Mouse (Mus musculus): ENCODE results near the gene Chn2. TPM values are rescaled to one million over a fixed set of nuclear protein-coding genes. Genes with fewer than 3 reads are reported as not detected.

Gene Chn2
- polyA plus RNA-seq, 1 experiment from 2014 or later = 13.3 TPM

- no peaks in the 10 kb centered on the region for H3K9me3 ChIP-seq
- no peak overlapping the region for H3K27ac ChIP-seq
- H3K4me1 ChIP-seq = no peaks in the 10 kb centered on the region
- H3K4me3 ChIP-seq = no peak overlapping the region
- no peak overlapping the region for H3K4me2 ChIP-seq (replicated peaks)
- WGBS = 55% methylated on average over 15 of the region's 15 CpGs
- no peaks in the 10 kb centered on the region for H3K27me3 ChIP-seq
- H3K36me3 ChIP-seq = no peaks in the 10 kb centered on the region
- H3K9ac ChIP-seq = no peak overlapping the region
- no peak for ATAC-seq (ENCODE audit: insufficient number of reproducible peaks, insufficient read depth, low FRiP score, low TSS enrichment)
These were observed 18.1 kb upstream of the Chn2 start for GRCm38 (mm10) chr6:54021123-54021789.

- Histone ChIP-seq H3K4me2 (replicated peaks) (no peak overlapping the region), H3K36me3 (no peaks in the 10 kb centered on the region), H3K27me3 (no peaks in the 10 kb centered on the region), H3K27ac (no peak overlapping the region), H3K4me1 (no peaks in the 10 kb centered on the region), H3K9me3 (no peaks in the 10 kb centered on the region), H3K4me3 (no peak overlapping the region), H3K9ac (no peak overlapping the region)
- no peak for ATAC-seq (ENCODE audit: insufficient number of reproducible peaks, insufficient read depth, low FRiP score, low TSS enrichment)
- WGBS = 89% methylated on average over 5 of the region's 5 CpGs
These were observed 15.5 kb upstream of the Chn2 start for GRCm38 (mm10) chr6:54023846-54024245.

GRCm38 (mm10) chr6:54028706-54029105 is 10.6 kb upstream of the Chn2 start:
- Histone ChIP-seq H3K27me3 (no peaks in the 10 kb centered on the region), H3K4me3 (no peak overlapping the region), H3K9ac (no peak overlapping the region), H3K27ac (no peak overlapping the region), H3K4me1 (0 out of 2 replicates have a peak, but pooled peaks cover 2% of the 10 kb centered on the region), H3K36me3 (no peaks in the 10 kb centered on the region), H3K9me3 (no peaks in the 10 kb centered on the region), H3K4me2 (replicated peaks) (no peak overlapping the region)
- no peak for ATAC-seq (ENCODE audit: insufficient number of reproducible peaks, insufficient read depth, low FRiP score, low TSS enrichment)
- WGBS = 4% methylated on average over 1 of the region's 1 CpGs

GRCm38 (mm10) chr6:54030351-54030750 is 9.0 kb upstream of the Chn2 start:
- Histone ChIP-seq H3K9ac (no peak overlapping the region), H3K4me1 (0 out of 2 replicates have a peak, but pooled peaks cover 2% of the 10 kb centered on the region), H3K9me3 (no peaks in the 10 kb centered on the region), H3K27me3 (no peaks in the 10 kb centered on the region), H3K27ac (no peak overlapping the region), H3K36me3 (no peaks in the 10 kb centered on the region), H3K4me3 (no peak overlapping the region), H3K4me2 (replicated peaks) (no peak overlapping the region)
- no peak for ATAC-seq (ENCODE audit: insufficient number of reproducible peaks, insufficient read depth, low FRiP score, low TSS enrichment)

- no peaks in the 10 kb centered on the region for H3K36me3 ChIP-seq
- no peaks in the 10 kb centered on the region for H3K27me3 ChIP-seq
- H3K9ac ChIP-seq = no peak overlapping the region
- no peak overlapping the region for H3K4me2 ChIP-seq (replicated peaks)
- ATAC-seq (ENCODE audit: insufficient number of reproducible peaks, insufficient read depth, low FRiP score, low TSS enrichment) = no peak
- H3K4me3 ChIP-seq = no peak overlapping the region
- H3K9me3 ChIP-seq = no peaks in the 10 kb centered on the region
- no peak overlapping the region for H3K27ac ChIP-seq
- H3K4me1 ChIP-seq = 0 out of 2 replicates have a peak, but pooled peaks cover 2% of the 10 kb centered on the region
- 68% methylated on average over 3 of the region's 3 CpGs for WGBS
These were observed 8.6 kb upstream of the Chn2 start for GRCm38 (mm10) chr6:54030776-54031175.

- H3K4me1 ChIP-seq = 0 out of 2 replicates have a peak, but pooled peaks cover 9% of the 10 kb centered on the region
- ATAC-seq (ENCODE audit: insufficient number of reproducible peaks, insufficient read depth, low FRiP score, low TSS enrichment) = 0 out of 2 replicates have a peak, but pooled peaks have one; percentile 55
- peaks cover 18% of the 10 kb centered on the region for H3K27me3 ChIP-seq
- no peaks in the 10 kb centered on the region for H3K9me3 ChIP-seq
- H3K9ac ChIP-seq = no peak overlapping the region
- no peaks in the 10 kb centered on the region for H3K36me3 ChIP-seq
- H3K4me2 ChIP-seq (replicated peaks) = peak overlapping the region; percentile 25; the same call in 1 of the 2 replicates
- 2% methylated on average over 9 of the region's 9 CpGs for WGBS
- H3K4me3 ChIP-seq = no peak overlapping the region
- no peak overlapping the region for H3K27ac ChIP-seq
These were observed 4.9 kb upstream of the Chn2 start for GRCm38 (mm10) chr6:54034471-54034870.

GRCm38 (mm10) chr6:54035548-54035947 is 3.8 kb upstream of the Chn2 start:
- ATAC-seq (ENCODE audit: insufficient number of reproducible peaks, insufficient read depth, low FRiP score, low TSS enrichment) = no peak
- 77% methylated on average over 3 of the region's 3 CpGs for WGBS
- Histone ChIP-seq H3K27ac (no peak overlapping the region), H3K36me3 (no peaks in the 10 kb centered on the region), H3K4me3 (no peak overlapping the region), H3K27me3 (peaks cover 18% of the 10 kb centered on the region), H3K4me2 (replicated peaks) (no peak overlapping the region), H3K9ac (no peak overlapping the region), H3K4me1 (0 out of 2 replicates have a peak, but pooled peaks cover 9% of the 10 kb centered on the region), H3K9me3 (no peaks in the 10 kb centered on the region)

- Histone ChIP-seq H3K4me1 (peaks cover 11% of the 10 kb centered on the region), H3K4me2 (replicated peaks) (peak overlapping the region; percentile 87), H3K4me3 (peak overlapping the region; percentile 66), H3K9ac (peak overlapping the region; percentile 80), H3K27ac (peak overlapping the region; percentile 74), H3K36me3 (no peaks in the 10 kb centered on the region), H3K27me3 (peaks cover 36% of the 10 kb centered on the region), H3K9me3 (no peaks in the 10 kb centered on the region)
- ATAC-seq (ENCODE audit: insufficient number of reproducible peaks, insufficient read depth, low FRiP score, low TSS enrichment) = no peak
- 9% methylated on average over 10 of the region's 10 CpGs for WGBS
These were observed 488 bp upstream of the Chn2 start for GRCm38 (mm10) chr6:54038866-54039265.

- WGBS = under 1% methylated on average over 62 of the region's 62 CpGs
- peak overlapping the region; percentile 80 for H3K9ac ChIP-seq
- peak; percentile 67 for ATAC-seq (ENCODE audit: insufficient number of reproducible peaks, insufficient read depth, low FRiP score, low TSS enrichment)
These were observed 572 bp downstream of the Chn2 start for GRCm38 (mm10) chr6:54039805-54040447.

GRCm38 (mm10) chr6:54040448-54040844 is 1.1 kb downstream of the Chn2 start:
- Histone ChIP-seq H3K9ac (peak overlapping the region; percentile 80), H3K36me3 (no peaks in the 10 kb centered on the region), H3K9me3 (no peaks in the 10 kb centered on the region), H3K27me3 (peaks cover 36% of the 10 kb centered on the region), H3K4me1 (peaks cover 11% of the 10 kb centered on the region), H3K4me2 (replicated peaks) (peak overlapping the region; percentile 87), H3K27ac (0 out of 2 replicates have a peak overlapping the region, but pooled peaks have one; percentile 74), H3K4me3 (peak overlapping the region; percentile 66)
- 11% methylated on average over 9 of the region's 9 CpGs for WGBS
- no peak for ATAC-seq (ENCODE audit: insufficient number of reproducible peaks, insufficient read depth, low FRiP score, low TSS enrichment)

More at GRCm38 (mm10) chr6:54039805-54040447, 572 bp downstream of the Chn2 start:
- H3K4me3 ChIP-seq = peak overlapping the region; percentile 66
- H3K4me2 ChIP-seq (replicated peaks) = peak overlapping the region; percentile 87
- no peaks in the 10 kb centered on the region for H3K36me3 ChIP-seq
- H3K27me3 ChIP-seq = peaks cover 36% of the 10 kb centered on the region
- peak overlapping the region; percentile 74 for H3K27ac ChIP-seq
- no peaks in the 10 kb centered on the region for H3K9me3 ChIP-seq
- H3K4me1 ChIP-seq = peaks cover 11% of the 10 kb centered on the region

- Histone ChIP-seq H3K9me3 (no peaks in the 10 kb centered on the region), H3K36me3 (no peaks in the 10 kb centered on the region), H3K4me2 (replicated peaks) (peak overlapping the region; percentile 29), H3K27me3 (peaks cover 36% of the 10 kb centered on the region), H3K4me3 (no peak overlapping the region), H3K27ac (no peak overlapping the region), H3K9ac (no peak overlapping the region), H3K4me1 (peaks cover 11% of the 10 kb centered on the region)
- no peak for ATAC-seq (ENCODE audit: insufficient number of reproducible peaks, insufficient read depth, low FRiP score, low TSS enrichment)
- 32% methylated on average over 13 of the region's 13 CpGs for WGBS
These were observed 2.2 kb downstream of the Chn2 start for GRCm38 (mm10) chr6:54041386-54042043.

Measured in embryonic facial prominence, embryonic 12.5 days (tissue).